Mouse (Mus musculus): Measurements from ENCODE around the gene Mylpf. TPM values are rescaled to one million over a fixed set of nuclear protein-coding genes. Genes with fewer than 3 reads are reported as not detected.

The Mylpf gene
- polyA plus RNA-seq (2012; rRNA removed) (555 and 1,104 TPM in 2 replicates), polyA plus RNA-seq (2014; fragmentation: Nextera tagmentation; extraction: Ambion mirVana) (413 and 609 TPM in 2 replicates)

GRCm38 (mm10) chr7:127208553-127209438, at the start of gene Mylpf:
Gene Mylpf, plus strand, starts transcription at chr7:127208890.
- Histone ChIP-seq H3K27ac (replicated peaks; ENCODE audit: low read depth, low read length) (peak within 1 kb of the TSS; percentile 80), H3K4me1 (ENCODE audit: control insufficient read depth, insufficient read depth, low read length) (peaks cover 21% of the 10 kb centered on the region), H3K9me3 (ENCODE audit: control insufficient read depth, low read length) (no peaks in the 10 kb centered on the region), H3K4me2 (replicated peaks; ENCODE audit: low read depth, low read length, severe bottlenecking) (peak within 1 kb of the TSS; percentile 71), H3K4me3 (replicated peaks; ENCODE audit: low read length) (peak within 1 kb of the TSS; percentile 94), H3K9ac (ENCODE audit: low read depth, low read length, severe bottlenecking) (peak within 1 kb of the TSS; percentile 89), H3K36me3 (ENCODE audit: control insufficient read depth, insufficient read depth, low read length) (peaks cover 8% of the 10 kb centered on the region; the same call in 1 of the 2 replicates), H3K27me3 (ENCODE audit: control insufficient read depth, insufficient read depth, low read length) (no peaks in the 10 kb centered on the region)
- under 1% methylated on average over 34 of the region's 44 CpGs for WGBS
- TF ChIP-seq POLR2A (IDR thresholded peaks at IDR 0.05; ENCODE audit: borderline replicate concordance, extremely low read depth, insufficient read depth, insufficient read length) = peak; percentile 54; the same call in 1 of the 2 replicates
- ATAC-seq (ENCODE audit: low FRiP score, low read depth) (peak; percentile 95), DNase-seq (ENCODE audit: low spot score) (peak; percentile 98)

- no peak overlapping the region for H3K9ac ChIP-seq (ENCODE audit: low read depth, low read length, severe bottlenecking)
- no peaks in the 10 kb centered on the region for H3K36me3 ChIP-seq (ENCODE audit: control insufficient read depth, insufficient read depth, low read length)
- ATAC-seq (ENCODE audit: low FRiP score, low read depth) = no peak
- H3K4me3 ChIP-seq (replicated peaks; ENCODE audit: low read length) = no peak overlapping the region
- no peak overlapping the region for H3K4me2 ChIP-seq (replicated peaks; ENCODE audit: low read depth, low read length, severe bottlenecking)
- no peaks in the 10 kb centered on the region for H3K9me3 ChIP-seq (ENCODE audit: control insufficient read depth, low read length)
- H3K4me1 ChIP-seq (ENCODE audit: control insufficient read depth, insufficient read depth, low read length) = no peaks in the 10 kb centered on the region
- DNase-seq (ENCODE audit: low spot score) = no peak
- no peak for TF ChIP-seq POLR2A (IDR thresholded peaks at IDR 0.05; ENCODE audit: borderline replicate concordance, extremely low read depth, insufficient read depth, insufficient read length)
- no peaks in the 10 kb centered on the region for H3K27me3 ChIP-seq (ENCODE audit: control insufficient read depth, insufficient read depth, low read length)
- WGBS = 79% methylated on average over 5 of the region's 5 CpGs
- H3K27ac ChIP-seq (replicated peaks; ENCODE audit: low read depth, low read length) = no peak overlapping the region
Observed at GRCm38 (mm10) chr7:127162546-127162945, 46.1 kb upstream of the Mylpf start.

DNA sequence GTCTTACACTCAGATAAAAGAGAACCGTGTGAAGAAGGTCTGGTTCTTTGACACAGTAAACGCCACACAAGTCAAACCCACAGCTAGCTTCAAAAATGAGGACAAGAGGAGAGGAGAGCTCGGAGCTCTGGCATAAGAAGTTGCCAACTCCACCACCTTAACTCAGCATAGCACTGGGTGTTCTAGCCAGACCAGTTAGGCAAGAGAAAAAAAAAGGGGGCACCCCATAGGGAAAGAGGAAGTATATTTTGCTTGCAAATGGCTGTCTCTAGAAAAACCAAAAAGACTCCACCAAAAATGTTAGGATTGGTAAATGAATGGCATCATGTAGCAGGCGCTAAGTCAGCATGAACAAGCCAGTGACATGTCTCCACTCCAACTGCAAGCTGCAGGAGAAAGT, 44.7 kb upstream of the Mylpf start:
- ATAC-seq (ENCODE audit: low FRiP score, low read depth) (no peak), DNase-seq (ENCODE audit: low spot score) (no peak)
- Histone ChIP-seq H3K9me3 (ENCODE audit: control insufficient read depth, low read length) (no peaks in the 10 kb centered on the region), H3K4me1 (ENCODE audit: control insufficient read depth, insufficient read depth, low read length) (no peaks in the 10 kb centered on the region), H3K9ac (ENCODE audit: low read depth, low read length, severe bottlenecking) (no peak overlapping the region), H3K27me3 (ENCODE audit: control insufficient read depth, insufficient read depth, low read length) (no peaks in the 10 kb centered on the region), H3K4me2 (replicated peaks; ENCODE audit: low read depth, low read length, severe bottlenecking) (no peak overlapping the region), H3K4me3 (replicated peaks; ENCODE audit: low read length) (no peak overlapping the region), H3K27ac (replicated peaks; ENCODE audit: low read depth, low read length) (no peak overlapping the region), H3K36me3 (ENCODE audit: control insufficient read depth, insufficient read depth, low read length) (no peaks in the 10 kb centered on the region)
- no peak for TF ChIP-seq POLR2A (IDR thresholded peaks at IDR 0.05; ENCODE audit: borderline replicate concordance, extremely low read depth, insufficient read depth, insufficient read length)
- WGBS = 86% methylated on average over 4 of the region's 4 CpGs

- no peak overlapping the region for H3K4me3 ChIP-seq (replicated peaks; ENCODE audit: low read length)
- H3K36me3 ChIP-seq (ENCODE audit: control insufficient read depth, insufficient read depth, low read length) = no peaks in the 10 kb centered on the region
- no peak overlapping the region for H3K27ac ChIP-seq (replicated peaks; ENCODE audit: low read depth, low read length)
- DNase-seq (ENCODE audit: low spot score) = no peak
- WGBS = 84% methylated on average over 12 of the region's 12 CpGs
- no peaks in the 10 kb centered on the region for H3K9me3 ChIP-seq (ENCODE audit: control insufficient read depth, low read length)
- no peak overlapping the region for H3K4me2 ChIP-seq (replicated peaks; ENCODE audit: low read depth, low read length, severe bottlenecking)
- no peak for ATAC-seq (ENCODE audit: low FRiP score, low read depth)
- no peaks in the 10 kb centered on the region for H3K27me3 ChIP-seq (ENCODE audit: control insufficient read depth, insufficient read depth, low read length)
- H3K9ac ChIP-seq (ENCODE audit: low read depth, low read length, severe bottlenecking) = no peak overlapping the region
- TF ChIP-seq POLR2A (IDR thresholded peaks at IDR 0.05; ENCODE audit: borderline replicate concordance, extremely low read depth, insufficient read depth, insufficient read length) = no peak
- H3K4me1 ChIP-seq (ENCODE audit: control insufficient read depth, insufficient read depth, low read length) = no peaks in the 10 kb centered on the region
Observed at GRCm38 (mm10) chr7:127165607-127166493, 42.8 kb upstream of the Mylpf start.

- H3K27me3 ChIP-seq (ENCODE audit: control insufficient read depth, insufficient read depth, low read length) = no peaks in the 10 kb centered on the region
- no peak for TF ChIP-seq POLR2A (IDR thresholded peaks at IDR 0.05; ENCODE audit: borderline replicate concordance, extremely low read depth, insufficient read depth, insufficient read length)
- H3K4me3 ChIP-seq (replicated peaks; ENCODE audit: low read length) = no peak overlapping the region
- no peak for ATAC-seq (ENCODE audit: low FRiP score, low read depth)
- no peaks in the 10 kb centered on the region for H3K9me3 ChIP-seq (ENCODE audit: control insufficient read depth, low read length)
- no peak overlapping the region for H3K27ac ChIP-seq (replicated peaks; ENCODE audit: low read depth, low read length)
- DNase-seq (ENCODE audit: low spot score) = no peak
- no peak overlapping the region for H3K9ac ChIP-seq (ENCODE audit: low read depth, low read length, severe bottlenecking)
- WGBS = 88% methylated on average over 5 of the region's 5 CpGs
- no peak overlapping the region for H3K4me2 ChIP-seq (replicated peaks; ENCODE audit: low read depth, low read length, severe bottlenecking)
- H3K4me1 ChIP-seq (ENCODE audit: control insufficient read depth, insufficient read depth, low read length) = no peaks in the 10 kb centered on the region
- H3K36me3 ChIP-seq (ENCODE audit: control insufficient read depth, insufficient read depth, low read length) = no peaks in the 10 kb centered on the region
Observed at GRCm38 (mm10) chr7:127166501-127166900, 42.2 kb upstream of the Mylpf start.

Data from limb, embryonic 14.5 days (tissue).